Mouse (Mus musculus): ENCODE results near the gene Naaa. TPM values are rescaled to one million over a fixed set of nuclear protein-coding genes. Genes with fewer than 3 reads are reported as not detected.

The Naaa gene
- polyA plus RNA-seq, 1 experiment from 2014 or later = 22.1 TPM

DNA sequence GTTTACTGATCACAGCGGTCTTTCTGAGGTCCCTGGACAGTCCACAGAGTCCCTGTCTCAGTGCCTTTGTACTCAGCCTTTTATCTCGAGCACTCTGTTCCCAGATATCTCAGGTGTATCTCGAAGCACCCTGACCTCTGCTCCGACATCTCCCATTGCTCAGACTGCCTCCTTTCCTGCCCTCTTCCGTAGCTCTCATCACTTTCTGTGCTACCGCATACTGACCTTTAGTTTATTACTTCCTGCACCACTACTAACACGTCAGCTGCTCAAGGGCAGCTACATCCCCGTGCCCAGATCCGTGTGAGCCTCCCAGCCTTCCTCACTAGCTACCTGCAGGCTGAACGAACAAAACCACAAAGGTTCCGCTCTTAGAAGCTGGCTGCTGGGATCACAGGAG lies 29.4 kb downstream of the Naaa start:
- ATAC-seq = no peak
- no peak overlapping the region for H3K27ac ChIP-seq (ENCODE audit: low read length)
- H3K27me3 ChIP-seq (ENCODE audit: control insufficient read depth, insufficient read depth, low read depth, low read length) = no peaks in the 10 kb centered on the region
- H3K4me3 ChIP-seq (ENCODE audit: low read depth, low read length) = no peak overlapping the region
- H3K36me3 ChIP-seq (ENCODE audit: control insufficient read depth, insufficient read depth, low read length) = no peaks in the 10 kb centered on the region
- no peaks in the 10 kb centered on the region for H3K4me1 ChIP-seq (ENCODE audit: control insufficient read depth, insufficient read depth, low read length)
- 0 out of 2 replicates have a peak, but pooled peaks cover 4% of the 10 kb centered on the region for H3K9me3 ChIP-seq (replicated peaks; ENCODE audit: control insufficient read depth, low read length, poor library complexity, severe bottlenecking)
- no peak overlapping the region for H3K9ac ChIP-seq (ENCODE audit: low read depth, low read length)
- 88% methylated on average over 11 of the region's 11 CpGs for WGBS
- H3K4me2 ChIP-seq (ENCODE audit: low read length) = no peak overlapping the region

- H3K27me3 ChIP-seq (ENCODE audit: control insufficient read depth, insufficient read depth, low read depth, low read length) = no peaks in the 10 kb centered on the region
Observed at GRCm38 (mm10) chr5:92245483-92245882, 32.5 kb downstream of the Naaa start.

DNA sequence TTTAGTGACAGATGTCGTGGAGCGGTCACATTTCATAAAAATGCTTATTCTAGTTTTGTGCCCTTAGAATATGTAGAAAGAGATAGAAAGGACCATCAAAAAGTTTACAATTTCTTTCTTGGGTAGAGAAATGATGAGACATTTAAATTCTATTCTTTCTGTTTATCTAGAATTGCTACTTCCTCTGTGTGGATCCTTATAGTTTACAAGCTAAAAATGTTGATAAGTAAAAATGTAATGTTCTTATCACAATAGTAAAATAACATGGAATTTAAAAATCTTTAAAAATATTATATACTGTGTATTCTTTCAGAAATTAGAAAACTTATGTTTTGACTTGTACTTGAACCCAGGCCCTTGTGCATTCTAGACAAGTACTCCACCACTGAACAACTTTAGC lies 33.1 kb downstream of the Naaa start:
- Histone ChIP-seq H3K4me1 (ENCODE audit: control insufficient read depth, insufficient read depth, low read length) (no peaks in the 10 kb centered on the region), H3K4me3 (ENCODE audit: low read depth, low read length) (no peak overlapping the region), H3K9me3 (replicated peaks; ENCODE audit: control insufficient read depth, low read length, poor library complexity, severe bottlenecking) (0 out of 2 replicates have a peak, but pooled peaks cover 1% of the 10 kb centered on the region), H3K27ac (ENCODE audit: low read length) (no peak overlapping the region), H3K4me2 (ENCODE audit: low read length) (no peak overlapping the region), H3K36me3 (ENCODE audit: control insufficient read depth, insufficient read depth, low read length) (no peaks in the 10 kb centered on the region), H3K27me3 (ENCODE audit: control insufficient read depth, insufficient read depth, low read depth, low read length) (no peaks in the 10 kb centered on the region), H3K9ac (ENCODE audit: low read depth, low read length) (no peak overlapping the region)
- 96% methylated on average over 2 of the region's 2 CpGs for WGBS
- no peak for ATAC-seq

More at GRCm38 (mm10) chr5:92245483-92245882, 32.5 kb downstream of the Naaa start:
- Histone ChIP-seq H3K9ac (ENCODE audit: low read depth, low read length) (no peak overlapping the region), H3K4me1 (ENCODE audit: control insufficient read depth, insufficient read depth, low read length) (no peaks in the 10 kb centered on the region), H3K4me2 (ENCODE audit: low read length) (no peak overlapping the region), H3K27ac (ENCODE audit: low read length) (no peak overlapping the region), H3K36me3 (ENCODE audit: control insufficient read depth, insufficient read depth, low read length) (no peaks in the 10 kb centered on the region), H3K4me3 (ENCODE audit: low read depth, low read length) (no peak overlapping the region), H3K9me3 (replicated peaks; ENCODE audit: control insufficient read depth, low read length, poor library complexity, severe bottlenecking) (0 out of 2 replicates have a peak, but pooled peaks cover 4% of the 10 kb centered on the region)
- ATAC-seq = no peak
- WGBS = 89% methylated on average over 9 of the region's 9 CpGs

DNA sequence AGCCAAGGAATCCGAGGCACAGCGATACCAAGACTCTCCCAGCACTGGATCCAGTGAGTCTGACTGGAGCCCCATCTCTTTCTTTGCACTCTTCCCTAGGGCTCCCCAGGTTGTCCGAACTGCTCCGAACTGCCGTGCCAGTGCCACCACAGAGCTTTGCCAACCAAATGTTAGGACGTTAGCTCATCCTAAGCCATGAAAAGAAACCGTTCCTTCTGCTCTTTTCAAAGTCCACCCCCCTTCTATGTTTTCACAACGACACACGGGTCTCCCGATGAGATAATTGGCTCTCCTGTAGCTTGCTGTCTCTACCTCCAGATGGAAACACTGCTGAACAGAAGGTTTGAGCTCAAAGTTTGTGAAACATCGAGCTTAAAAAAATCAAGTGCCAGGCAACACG lies 37.2 kb downstream of the Naaa start:
- H3K27ac ChIP-seq (ENCODE audit: low read length) = no peak overlapping the region
- H3K4me1 ChIP-seq (ENCODE audit: control insufficient read depth, insufficient read depth, low read length) = no peaks in the 10 kb centered on the region
- 89% methylated on average over 12 of the region's 12 CpGs for WGBS
- no peak for ATAC-seq
- H3K9me3 ChIP-seq (replicated peaks; ENCODE audit: control insufficient read depth, low read length, poor library complexity, severe bottlenecking) = no peaks in the 10 kb centered on the region
- no peaks in the 10 kb centered on the region for H3K36me3 ChIP-seq (ENCODE audit: control insufficient read depth, insufficient read depth, low read length)
- H3K9ac ChIP-seq (ENCODE audit: low read depth, low read length) = no peak overlapping the region
- H3K27me3 ChIP-seq (ENCODE audit: control insufficient read depth, insufficient read depth, low read depth, low read length) = no peaks in the 10 kb centered on the region
- no peak overlapping the region for H3K4me3 ChIP-seq (ENCODE audit: low read depth, low read length)
- H3K4me2 ChIP-seq (ENCODE audit: low read length) = no peak overlapping the region

DNA sequence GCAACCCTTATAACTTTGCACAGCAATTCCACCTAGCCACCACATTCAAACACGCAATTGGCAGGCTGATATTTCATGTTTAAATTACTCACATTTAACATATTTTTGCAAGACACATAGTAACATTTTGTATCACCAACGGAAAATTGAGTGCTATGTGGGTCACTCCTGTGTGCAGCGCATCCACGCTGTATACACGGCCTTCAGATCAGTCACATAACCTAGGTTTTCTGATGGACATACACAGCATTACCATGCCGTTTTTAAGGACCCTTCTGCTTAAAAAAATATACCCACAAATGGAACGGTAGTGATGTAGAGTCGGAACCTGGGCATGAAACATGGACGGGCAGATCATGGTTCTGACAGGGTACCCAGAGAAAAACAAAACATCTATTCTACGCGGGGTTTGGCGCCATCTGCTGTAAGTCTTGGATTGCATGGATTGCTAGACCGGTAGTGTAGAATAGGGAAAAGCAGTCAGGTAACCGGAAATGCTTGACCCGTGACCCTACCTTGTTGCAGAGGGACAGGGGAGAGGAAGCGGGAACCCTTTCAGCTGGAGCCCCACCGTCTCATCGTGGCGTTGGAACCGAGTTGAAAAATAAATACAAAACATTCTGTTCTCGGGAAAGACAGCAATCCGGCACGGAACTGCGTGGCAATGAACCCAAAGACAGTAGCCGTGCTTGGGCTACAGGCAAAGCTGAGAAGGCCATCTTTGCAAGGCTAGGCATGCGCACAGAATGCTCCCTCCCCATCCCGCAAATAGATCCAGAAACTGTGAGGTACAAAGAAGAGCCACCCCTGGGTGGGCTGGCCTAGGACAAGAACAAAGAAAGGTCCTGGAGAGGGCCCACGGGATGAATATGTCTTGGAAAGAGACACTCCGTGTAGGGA lies 38.4 kb downstream of the Naaa start:
- 43% methylated on average over 29 of the region's 29 CpGs for WGBS
- H3K9me3 ChIP-seq (replicated peaks; ENCODE audit: control insufficient read depth, low read length, poor library complexity, severe bottlenecking) = no peaks in the 10 kb centered on the region
- H3K36me3 ChIP-seq (ENCODE audit: control insufficient read depth, insufficient read depth, low read length) = no peaks in the 10 kb centered on the region
- no peaks in the 10 kb centered on the region for H3K27me3 ChIP-seq (ENCODE audit: control insufficient read depth, insufficient read depth, low read depth, low read length)
- no peaks in the 10 kb centered on the region for H3K4me1 ChIP-seq (ENCODE audit: control insufficient read depth, insufficient read depth, low read length)
- ATAC-seq = peak; percentile 87
- H3K4me2 ChIP-seq (ENCODE audit: low read length) = peak overlapping the region; percentile 36
- no peak overlapping the region for H3K27ac ChIP-seq (ENCODE audit: low read length)
- H3K9ac ChIP-seq (ENCODE audit: low read depth, low read length) = peak overlapping the region; percentile 21; the same call in 1 of the 2 replicates
- H3K4me3 ChIP-seq (ENCODE audit: low read depth, low read length) = no peak overlapping the region

- H3K9me3 ChIP-seq (replicated peaks; ENCODE audit: control insufficient read depth, low read length, poor library complexity, severe bottlenecking) = no peaks in the 10 kb centered on the region
- no peaks in the 10 kb centered on the region for H3K27me3 ChIP-seq (ENCODE audit: control insufficient read depth, insufficient read depth, low read depth, low read length)
- H3K4me3 ChIP-seq (ENCODE audit: low read depth, low read length) = no peak overlapping the region
- H3K27ac ChIP-seq (ENCODE audit: low read length) = no peak overlapping the region
- no peak overlapping the region for H3K9ac ChIP-seq (ENCODE audit: low read depth, low read length)
- no peaks in the 10 kb centered on the region for H3K4me1 ChIP-seq (ENCODE audit: control insufficient read depth, insufficient read depth, low read length)
- 75% methylated on average over 5 of the region's 5 CpGs for WGBS
- no peaks in the 10 kb centered on the region for H3K36me3 ChIP-seq (ENCODE audit: control insufficient read depth, insufficient read depth, low read length)
- no peak for ATAC-seq
- no peak overlapping the region for H3K4me2 ChIP-seq (ENCODE audit: low read length)
Observed at GRCm38 (mm10) chr5:92234939-92235557, 42.9 kb downstream of the Naaa start.

GRCm38 (mm10) chr5:92233366-92233765 lies 44.6 kb downstream of the Naaa start:
- H3K4me3 ChIP-seq (ENCODE audit: low read depth, low read length) = no peak overlapping the region
- H3K27me3 ChIP-seq (ENCODE audit: control insufficient read depth, insufficient read depth, low read depth, low read length) = no peaks in the 10 kb centered on the region
- no peak overlapping the region for H3K9ac ChIP-seq (ENCODE audit: low read depth, low read length)
- no peak overlapping the region for H3K27ac ChIP-seq (ENCODE audit: low read length)
- no peaks in the 10 kb centered on the region for H3K36me3 ChIP-seq (ENCODE audit: control insufficient read depth, insufficient read depth, low read length)
- H3K9me3 ChIP-seq (replicated peaks; ENCODE audit: control insufficient read depth, low read length, poor library complexity, severe bottlenecking) = no peaks in the 10 kb centered on the region
- no peaks in the 10 kb centered on the region for H3K4me1 ChIP-seq (ENCODE audit: control insufficient read depth, insufficient read depth, low read length)
- ATAC-seq = no peak
- H3K4me2 ChIP-seq (ENCODE audit: low read length) = no peak overlapping the region
- WGBS = 93% methylated on average over 4 of the region's 4 CpGs

- H3K4me1 ChIP-seq (ENCODE audit: control insufficient read depth, insufficient read depth, low read length) = no peaks in the 10 kb centered on the region
- 76% methylated on average over 10 of the region's 10 CpGs for WGBS
- no peaks in the 10 kb centered on the region for H3K9me3 ChIP-seq (replicated peaks; ENCODE audit: control insufficient read depth, low read length, poor library complexity, severe bottlenecking)
- H3K36me3 ChIP-seq (ENCODE audit: control insufficient read depth, insufficient read depth, low read length) = no peaks in the 10 kb centered on the region
- H3K4me2 ChIP-seq (ENCODE audit: low read length) = no peak overlapping the region
- ATAC-seq = no peak
- no peaks in the 10 kb centered on the region for H3K27me3 ChIP-seq (ENCODE audit: control insufficient read depth, insufficient read depth, low read depth, low read length)
- H3K9ac ChIP-seq (ENCODE audit: low read depth, low read length) = no peak overlapping the region
- H3K4me3 ChIP-seq (ENCODE audit: low read depth, low read length) = no peak overlapping the region
- H3K27ac ChIP-seq (ENCODE audit: low read length) = no peak overlapping the region
Observed at GRCm38 (mm10) chr5:92231836-92232235, 46.1 kb downstream of the Naaa start.

GRCm38 (mm10) chr5:92230306-92230705 lies 47.7 kb downstream of the Naaa start:
- Histone ChIP-seq H3K27ac (ENCODE audit: low read length) (no peak overlapping the region), H3K36me3 (ENCODE audit: control insufficient read depth, insufficient read depth, low read length) (no peaks in the 10 kb centered on the region), H3K4me2 (ENCODE audit: low read length) (no peak overlapping the region), H3K27me3 (ENCODE audit: control insufficient read depth, insufficient read depth, low read depth, low read length) (no peaks in the 10 kb centered on the region), H3K4me3 (ENCODE audit: low read depth, low read length) (no peak overlapping the region), H3K9ac (ENCODE audit: low read depth, low read length) (no peak overlapping the region), H3K4me1 (ENCODE audit: control insufficient read depth, insufficient read depth, low read length) (no peaks in the 10 kb centered on the region), H3K9me3 (replicated peaks; ENCODE audit: control insufficient read depth, low read length, poor library complexity, severe bottlenecking) (no peaks in the 10 kb centered on the region)
- 87% methylated on average over 11 of the region's 11 CpGs for WGBS
- no peak for ATAC-seq

Measured in midbrain, embryonic 16.5 days (tissue).